Mouse (Mus musculus) frontal cortex, adult 2 months (tissue): Measurements from ENCODE around the gene Ube2o. TPM values are rescaled to one million over a fixed set of nuclear protein-coding genes. Genes with fewer than 3 reads are reported as not detected.

Experiments
- DNase-seq, 2 experiments: peaks; one replicate each; pipeline ENCODE4 v3.0.0; 2022; ENCODE audit warnings: low spot score in 1 of 2; ENCODE audit errors: extremely low spot score in 1 of 2
- polyA plus RNA-seq: library from polyadenylated mRNA; depleted of rRNA; stranded (reverse); fragments of >200 nt; gene quantifications from 2 replicates; pipeline ENCODE4 v1.2.3, GENCODE M21; 2012

Gene Ube2o
- polyA plus RNA-seq, 1 experiment: 86.0 TPM

DNA sequence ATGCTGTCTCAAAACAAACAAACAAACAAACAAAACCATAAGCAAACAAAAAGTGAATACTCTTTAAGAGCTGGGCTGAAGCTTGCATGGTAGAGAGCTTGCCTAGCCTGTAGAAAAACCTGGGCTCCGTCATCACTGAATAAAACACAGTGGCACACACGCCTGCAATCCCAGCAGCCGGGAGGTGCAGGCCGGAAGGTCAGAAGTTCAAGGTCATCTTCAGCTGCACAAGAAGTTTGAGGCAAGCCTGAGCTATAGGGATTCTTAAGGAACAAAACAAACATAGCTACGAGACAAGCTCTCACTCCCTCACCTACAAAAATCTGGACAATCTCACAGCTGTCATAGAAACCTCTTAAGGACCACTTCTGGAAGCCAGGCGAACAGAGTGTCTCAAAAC is 4.4 kb upstream of the Ube2o start:
- no peak for DNase-seq

GRCm38 (mm10) chr11:116580711-116581375 is 404 bp downstream of the Ube2o start:
- DNase-seq: peak in 1 of 2 experiments; percentile 47

DNA sequence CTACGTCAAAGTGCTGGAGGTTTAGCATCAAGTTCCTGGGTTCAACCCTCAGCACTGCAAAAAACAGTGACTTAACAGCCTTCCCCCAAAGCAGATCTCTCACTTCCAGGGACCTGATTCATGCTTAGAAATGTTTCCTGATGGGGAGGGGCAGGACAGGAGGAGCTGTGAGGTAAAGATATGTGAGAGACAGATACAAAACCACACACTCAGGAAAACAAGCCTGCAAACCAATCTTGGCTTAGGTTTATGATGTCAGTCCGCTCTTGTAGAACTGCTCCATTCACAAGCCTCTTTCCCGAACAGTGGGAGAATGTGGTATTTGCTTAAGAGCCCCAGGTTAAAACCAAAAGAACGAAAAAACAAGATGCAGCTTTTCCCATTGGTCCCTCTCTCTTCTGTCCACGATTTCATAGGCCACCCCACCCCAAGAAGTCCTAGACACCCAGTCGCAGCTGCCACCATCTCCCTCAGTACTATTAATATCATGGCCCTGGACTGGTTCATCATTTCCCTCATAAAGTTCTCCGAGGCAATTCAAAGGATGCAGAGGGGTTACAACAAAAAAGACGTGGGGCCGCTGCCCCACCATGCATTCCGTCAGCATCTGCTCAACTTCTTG is 1.1 kb downstream of the Ube2o start:
- peak in 1 of 2 experiments; percentile 33 for DNase-seq

DNA sequence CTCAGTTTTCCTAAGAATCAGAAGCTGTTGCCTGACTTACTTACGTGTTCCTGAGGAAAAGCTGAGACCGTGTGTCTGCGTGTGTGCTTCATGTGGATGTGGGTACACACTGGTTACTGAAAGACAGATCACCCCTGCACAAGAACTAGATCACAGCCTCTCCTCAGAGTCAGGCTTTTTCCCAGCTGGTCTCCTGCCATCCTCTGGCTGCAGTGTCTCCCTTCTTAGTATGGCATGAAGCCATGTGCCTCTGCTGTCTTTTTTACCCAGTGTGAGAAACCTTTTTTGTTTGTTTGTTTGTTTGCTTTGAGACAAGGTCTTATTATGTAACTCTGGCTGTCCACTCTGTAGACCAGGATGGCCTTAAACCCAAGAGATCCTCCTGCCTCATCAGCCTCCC is 2.0 kb downstream of the Ube2o start:
- no peak for DNase-seq

- DNase-seq: no peak
Measured at GRCm38 (mm10) chr11:116575396-116575795, 5.9 kb downstream of the Ube2o start.

DNA sequence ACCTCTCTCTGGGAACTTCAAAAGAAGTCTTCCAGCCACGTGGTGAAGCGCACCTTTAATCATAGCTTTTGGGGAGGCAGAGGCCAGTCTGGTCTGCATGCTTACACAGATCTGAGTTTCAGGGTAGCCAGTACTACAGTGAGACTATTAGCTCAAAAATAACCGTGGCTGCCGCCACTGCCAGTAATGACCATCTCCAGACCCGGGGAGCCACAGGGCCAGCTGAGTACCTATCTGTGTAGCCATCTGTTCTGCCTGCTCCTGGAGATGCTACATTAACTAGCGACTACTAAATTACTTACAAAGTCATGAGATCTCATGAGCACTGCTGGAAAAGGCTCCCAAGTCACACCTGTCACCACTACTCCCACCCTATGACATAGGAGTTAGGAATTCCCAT is 6.3 kb downstream of the Ube2o start:
- DNase-seq: no peak

- DNase-seq: no peak
Measured at GRCm38 (mm10) chr11:116574486-116574885, 6.8 kb downstream of the Ube2o start.

GRCm38 (mm10) chr11:116572756-116573543 is 8.3 kb downstream of the Ube2o start:
- peak; percentile 40 to 66 for DNase-seq

- DNase-seq: no peak
Measured at GRCm38 (mm10) chr11:116571767-116572679, 9.2 kb downstream of the Ube2o start.

DNA sequence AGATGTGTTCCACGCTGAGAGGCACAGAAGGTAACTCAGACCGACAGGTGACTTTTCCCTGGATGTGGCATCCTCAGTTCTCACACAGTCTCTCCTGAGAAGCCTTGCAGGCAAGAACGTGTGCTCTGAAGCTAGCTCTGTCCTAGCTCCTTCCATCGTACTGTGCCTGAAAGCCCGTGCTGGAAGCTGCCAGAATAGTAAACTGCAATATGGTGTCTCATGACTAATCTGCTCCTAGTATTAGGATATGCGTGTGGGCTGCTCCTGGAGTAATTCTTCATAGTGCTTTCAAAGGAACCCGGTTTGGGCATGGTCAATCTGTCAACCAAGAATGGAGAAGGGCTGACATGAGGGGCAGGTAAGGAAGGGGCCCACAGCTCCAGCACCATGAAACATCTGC is 10.4 kb downstream of the Ube2o start:
- DNase-seq: no peak

GRCm38 (mm10) chr11:116567531-116567930 is 13.7 kb downstream of the Ube2o start:
- DNase-seq: no peak

DNA sequence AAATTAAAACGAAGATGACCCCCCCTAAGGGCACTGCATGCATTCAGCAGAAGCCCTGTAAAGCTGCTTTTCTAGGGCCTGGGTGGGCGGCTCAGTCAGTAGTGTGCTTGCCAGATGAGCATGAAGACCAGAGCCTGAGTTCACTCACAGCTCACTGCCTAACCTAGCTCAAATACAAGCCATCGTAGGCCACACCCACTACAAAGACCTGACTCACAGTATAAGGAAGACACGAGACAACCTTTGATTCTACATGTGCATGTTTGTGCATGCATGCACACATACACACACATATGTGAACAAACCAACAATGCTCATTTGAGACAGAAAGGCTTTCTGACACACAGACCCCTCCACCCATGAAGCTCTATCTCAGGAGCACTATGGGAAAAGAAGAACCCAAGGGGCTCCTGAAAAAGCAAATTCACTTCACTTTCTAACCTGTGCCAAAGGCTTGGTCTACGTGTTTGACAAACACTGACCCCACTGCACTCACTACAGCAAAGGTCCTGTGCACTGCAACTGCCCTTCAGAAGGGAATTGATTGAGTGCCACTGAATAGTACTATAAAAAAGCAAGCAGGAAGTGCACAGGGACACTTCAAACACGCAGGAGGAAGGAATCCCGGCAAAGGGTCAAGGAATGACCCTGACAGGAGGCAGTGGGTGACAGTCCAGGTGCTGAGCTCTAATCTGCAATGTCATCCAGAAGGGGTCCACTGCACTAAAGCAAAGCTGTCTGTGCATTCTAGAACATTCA is 15.8 kb downstream of the Ube2o start:
- DNase-seq: no peak

DNA sequence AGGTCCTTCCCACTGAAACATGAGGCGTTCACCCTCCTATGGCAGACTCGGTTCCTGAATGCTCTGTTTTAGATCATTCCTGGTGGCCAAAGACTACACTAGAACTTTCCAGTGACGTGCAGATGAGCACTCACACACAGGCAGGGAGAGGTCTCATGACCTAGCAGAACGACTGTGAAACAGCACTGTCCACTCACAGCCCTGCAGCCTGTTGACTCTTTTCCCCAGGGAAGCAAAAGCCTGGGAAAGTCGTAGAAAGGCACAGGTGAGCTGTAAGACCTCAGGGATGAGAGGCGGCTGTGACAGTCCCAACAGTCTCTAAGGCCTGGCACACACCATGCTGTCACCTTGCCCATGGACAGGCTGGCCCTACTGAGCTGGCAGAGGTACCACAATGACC is 24.9 kb downstream of the Ube2o start:
- no peak for DNase-seq

DNA sequence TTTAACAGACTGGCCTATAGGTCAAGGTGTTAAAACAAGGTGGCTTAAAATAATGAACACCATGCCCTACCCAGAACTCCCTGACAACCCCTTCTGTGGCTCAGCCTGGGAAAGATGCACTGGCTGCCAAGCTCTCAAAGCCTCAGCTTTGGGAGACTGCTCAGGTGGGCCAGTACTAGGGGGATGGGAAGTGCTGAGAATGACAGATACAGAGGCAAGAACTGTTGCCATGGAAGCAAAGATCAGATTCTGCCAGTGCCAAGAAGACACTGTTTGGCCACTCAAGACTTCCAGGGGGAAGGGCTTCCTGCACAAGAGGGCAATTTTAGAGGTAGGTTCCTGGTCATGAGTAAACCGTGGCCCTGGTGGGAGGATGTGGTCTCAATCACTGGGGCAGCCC is 25.7 kb downstream of the Ube2o start:
- no peak for DNase-seq

DNA sequence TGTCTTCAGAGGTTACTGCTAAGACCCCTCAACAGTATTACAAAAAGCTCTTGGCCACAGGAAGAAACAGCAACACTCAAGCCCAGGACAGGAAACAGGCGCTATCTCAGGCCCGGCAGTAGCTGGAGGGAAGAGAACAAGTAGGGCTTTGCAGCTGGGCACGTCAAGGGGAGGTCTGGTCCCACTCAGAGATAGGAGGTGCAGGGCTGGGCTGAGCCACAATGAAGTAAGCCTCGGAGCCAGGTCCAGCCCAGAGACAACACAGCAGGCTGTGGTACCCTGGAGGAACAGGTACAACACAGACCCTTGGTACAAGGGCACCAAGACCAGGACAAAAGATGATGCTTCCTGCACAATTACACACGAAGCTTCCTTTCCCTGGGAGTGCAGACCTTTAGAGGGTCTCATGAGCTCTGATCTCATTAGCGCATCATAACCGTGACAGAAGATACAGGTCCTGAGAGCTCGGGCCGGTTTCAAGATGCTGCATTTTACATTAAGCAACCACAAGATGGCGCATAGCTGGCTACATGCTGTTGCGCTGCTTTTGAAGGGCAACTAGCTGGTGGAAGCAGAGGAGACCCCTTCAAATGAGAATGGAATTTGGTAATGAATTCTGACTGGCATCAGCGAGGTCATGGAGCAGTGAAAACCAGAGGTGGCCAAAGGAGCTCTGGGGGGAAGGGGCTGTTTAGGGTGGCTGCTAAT is 26.9 kb downstream of the Ube2o start:
- peak in 1 of 2 experiments; percentile 63 for DNase-seq

DNA sequence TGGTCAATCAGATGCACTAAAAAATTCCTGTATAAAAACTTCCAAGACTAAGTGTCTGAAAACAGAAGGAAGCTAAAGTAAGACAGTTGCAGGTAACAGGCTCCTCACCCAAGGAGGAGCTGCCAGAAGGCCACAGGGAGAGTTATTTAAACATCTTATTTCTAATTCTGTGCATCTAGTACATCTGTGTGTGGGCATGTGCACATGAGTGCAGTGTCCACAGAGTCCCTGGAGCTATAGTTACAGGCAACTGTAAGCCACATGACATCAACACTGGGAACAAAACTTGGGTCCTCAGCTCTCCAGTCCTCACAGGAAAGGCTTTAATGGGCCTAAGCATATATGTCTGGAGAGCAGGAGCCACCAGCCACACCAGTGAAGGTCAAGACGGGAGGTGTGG is 29.1 kb downstream of the Ube2o start:
- no peak for DNase-seq

- DNase-seq: no peak
Measured at GRCm38 (mm10) chr11:116550748-116551147, 30.5 kb downstream of the Ube2o start.

GRCm38 (mm10) chr11:116549273-116550038 is 31.8 kb downstream of the Ube2o start:
- no peak for DNase-seq

DNA sequence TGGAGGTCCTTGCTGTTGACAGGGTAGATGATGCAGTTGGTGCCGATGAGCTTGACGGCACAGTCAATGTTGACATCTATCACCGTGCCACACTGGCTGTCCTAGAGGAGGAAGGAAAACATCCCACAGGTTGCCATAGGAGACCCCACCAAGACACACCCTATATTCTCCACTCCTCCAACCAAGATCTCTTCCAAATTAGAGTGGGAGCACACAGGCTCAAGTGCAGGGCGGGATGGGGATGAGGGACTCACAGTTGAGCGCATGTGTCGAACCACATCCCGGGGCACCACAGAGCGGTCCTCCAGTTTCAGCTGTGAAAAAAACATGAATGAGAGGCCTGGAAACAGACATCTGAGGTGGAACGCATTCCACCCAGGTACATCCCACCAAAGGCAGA is 32.5 kb downstream of the Ube2o start:
- no peak for DNase-seq
